Mouse (Mus musculus): ENCODE results near the gene Gm17728.
A peak's percentile ranks its signal among the peaks of the same experiment; 100 is the strongest.
"Not testable (repeated sequence)": the region's sequence is repeated elsewhere in the genome, so short reads cannot be mapped to it uniquely, and the experiment has no call there.

Gm17728 gene

DNA sequence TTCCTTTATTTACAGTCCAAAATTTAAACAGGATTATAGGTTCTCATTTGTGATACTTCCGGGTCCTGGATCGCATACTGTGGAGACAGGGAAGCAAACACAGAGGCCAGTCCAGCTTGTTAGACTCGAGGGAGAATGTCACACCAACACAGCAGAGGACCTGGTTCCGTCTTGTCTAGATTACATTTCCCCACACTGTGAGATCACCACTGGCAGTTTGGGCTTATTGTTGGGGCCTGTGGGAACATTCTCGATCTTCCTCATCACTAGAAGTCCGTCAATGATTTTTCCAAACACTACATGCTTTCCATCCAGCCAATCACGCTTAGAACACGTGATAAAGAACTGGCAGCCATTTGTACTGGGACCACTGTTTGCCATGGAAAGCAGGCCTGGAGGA, at the start of gene Gm17728:
TSS of gene Gm17728 (plus strand) at position 301 of the 400 bp plus-strand sequence.
- DNase-seq = not testable (repeated sequence)

DNA sequence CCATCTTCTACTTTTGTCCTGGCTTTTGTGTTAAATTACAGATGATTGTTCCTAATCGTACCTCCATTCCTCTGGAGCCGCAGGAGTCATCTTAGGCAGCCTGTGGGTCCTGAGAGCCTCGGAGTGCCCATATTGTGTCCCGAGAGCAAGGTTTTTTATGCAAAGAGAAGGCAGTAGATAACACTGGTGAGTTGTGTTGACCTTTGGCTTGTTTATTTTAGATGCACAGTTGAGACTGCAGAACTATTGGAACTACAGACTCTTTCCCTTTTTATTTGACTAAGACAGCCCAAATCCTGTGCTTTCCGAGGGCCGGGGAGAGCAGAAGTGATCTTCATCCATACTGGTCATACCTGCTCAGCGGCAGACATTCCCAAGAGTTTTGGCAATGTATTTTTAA, 24.4 kb upstream of the Gm17728 start:
- no peak for DNase-seq

DNA sequence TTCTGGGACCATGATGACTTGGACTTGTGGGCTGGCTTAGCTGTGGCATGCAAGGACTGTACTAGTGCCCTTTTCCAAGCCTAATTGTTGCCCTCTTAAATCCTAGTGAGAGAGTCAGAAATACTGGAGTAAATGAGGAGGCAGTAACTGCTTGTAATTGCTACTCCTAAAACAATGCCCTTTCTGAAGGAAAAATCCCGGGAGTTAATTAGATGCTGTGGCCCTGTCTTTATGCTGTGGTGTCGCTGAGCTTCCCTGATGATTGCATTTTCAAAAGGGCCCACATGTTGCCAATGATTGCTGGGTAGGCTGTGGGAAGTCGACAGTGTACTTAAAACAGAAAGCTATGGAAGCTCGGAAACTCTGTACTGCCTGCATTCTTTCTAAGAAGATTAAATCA, 23.3 kb upstream of the Gm17728 start:
- DNase-seq = no peak

DNA sequence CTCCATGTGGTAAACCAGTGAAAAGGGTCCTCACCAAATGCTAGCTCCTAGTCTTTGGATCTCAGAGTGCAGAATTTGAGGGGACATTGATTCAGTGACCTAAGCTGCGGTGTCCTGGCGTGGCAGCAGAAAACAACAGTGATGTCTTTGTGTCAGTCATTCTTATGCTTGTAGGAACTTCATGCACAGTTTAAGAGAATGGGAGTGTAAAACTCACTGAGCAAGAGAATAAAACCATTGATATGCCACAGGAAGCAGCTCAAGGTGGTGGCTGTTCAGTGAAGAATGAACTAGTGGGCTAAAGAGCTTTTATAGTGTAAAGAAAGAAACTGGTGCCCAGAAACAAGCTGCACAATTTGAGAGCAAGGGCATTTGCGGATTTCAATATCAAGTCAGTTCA, 17.9 kb upstream of the Gm17728 start:
- no peak for DNase-seq

DNA sequence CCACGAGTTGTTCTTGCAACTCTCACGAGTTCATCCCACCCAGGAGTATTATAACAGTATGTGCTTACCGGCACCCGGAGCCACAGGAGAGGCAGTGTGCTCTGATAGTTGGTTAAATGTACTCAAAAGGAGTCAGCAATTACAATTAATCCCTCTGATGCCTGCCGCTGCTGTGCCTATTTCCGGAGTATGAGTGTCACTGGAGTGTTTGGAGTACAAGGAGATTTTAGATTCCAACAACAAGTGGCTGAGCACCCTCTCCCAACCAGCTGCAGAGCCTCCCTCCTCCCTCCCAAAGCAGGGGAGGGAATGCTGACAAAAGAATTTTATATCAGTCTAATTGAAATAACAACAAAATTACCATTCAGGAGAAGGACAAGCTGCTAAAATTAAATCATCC, 14.2 kb upstream of the Gm17728 start:
- no peak for DNase-seq

DNA sequence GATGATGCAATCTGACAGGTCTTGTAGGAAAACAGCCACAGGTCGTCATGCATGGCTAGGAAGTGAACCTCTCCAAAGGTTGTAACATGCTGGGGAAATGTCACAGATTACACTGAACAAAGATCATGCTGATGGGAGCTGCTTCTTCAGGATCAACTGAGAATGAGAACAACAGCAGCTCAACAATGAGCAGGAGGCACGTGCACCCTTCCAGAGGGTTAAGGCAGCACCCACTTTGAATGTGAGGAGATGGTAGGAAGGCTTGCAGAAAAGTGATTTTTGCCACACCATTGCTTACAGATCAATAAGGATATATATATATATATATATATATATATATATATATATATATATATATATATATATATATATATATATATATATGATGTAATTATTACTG, 2.8 kb upstream of the Gm17728 start:
- DNase-seq = no peak

DNA sequence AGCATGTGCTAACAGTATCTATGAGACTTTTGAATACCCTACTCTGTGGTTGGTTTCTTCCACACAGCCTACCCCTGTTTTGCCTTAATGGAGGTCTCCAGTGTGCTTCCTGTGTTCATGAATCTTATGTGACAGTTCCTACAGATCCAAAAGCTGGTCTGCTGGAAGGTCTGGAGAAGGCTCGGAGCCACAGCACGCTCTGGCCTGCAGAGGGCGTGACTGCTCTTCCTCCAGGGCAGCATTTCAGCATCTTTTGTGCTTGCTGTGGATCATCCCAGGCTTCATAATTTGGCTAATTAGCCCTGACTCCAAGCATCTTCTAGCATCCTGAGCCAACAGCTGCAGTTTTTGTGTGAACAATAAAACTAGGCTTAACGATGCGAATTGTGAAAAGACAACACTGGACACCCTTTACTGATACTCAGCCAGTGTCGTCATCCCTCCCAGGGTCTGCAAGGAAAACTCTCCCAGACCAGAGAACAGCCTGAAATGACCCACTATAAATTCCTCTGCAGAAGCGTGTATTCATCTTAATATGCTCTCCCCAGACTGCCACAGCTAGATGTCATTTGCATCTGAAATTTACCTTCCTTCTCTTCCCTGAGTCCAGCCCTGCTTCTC, 6.6 kb downstream of the Gm17728 start:
- peak; percentile 10 to 15 for DNase-seq

DNA sequence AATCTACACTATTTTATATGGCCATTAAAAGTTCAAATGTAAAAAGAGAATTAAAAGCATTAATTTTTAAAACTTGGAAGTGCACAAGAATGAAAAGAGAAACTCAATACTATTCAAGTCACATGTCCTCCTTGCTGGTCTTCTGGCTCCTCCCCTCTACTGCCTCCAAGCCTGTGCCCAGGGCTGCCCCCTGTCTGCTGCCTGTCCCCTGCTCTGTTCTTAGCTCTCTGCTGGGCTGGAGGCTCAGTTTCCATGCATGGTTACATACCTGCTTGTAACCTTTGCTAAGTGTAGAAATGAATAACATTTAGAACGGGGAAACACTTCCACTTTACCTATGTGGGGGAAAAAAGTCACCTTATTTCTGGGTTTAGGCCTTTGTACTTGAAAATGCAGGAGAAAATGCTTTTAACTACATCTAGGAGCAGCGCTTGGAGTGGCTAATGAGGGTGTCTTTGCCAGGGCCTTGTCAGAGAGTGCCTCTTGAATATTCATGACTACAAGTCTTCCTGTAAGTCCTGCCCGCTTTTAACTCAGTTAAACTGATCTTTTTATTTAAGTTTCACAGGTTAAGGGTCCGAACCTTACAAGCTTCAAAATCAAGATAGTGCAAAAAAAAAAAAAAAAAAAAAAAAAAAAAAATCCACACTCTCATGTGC, 18.3 kb downstream of the Gm17728 start:
- no peak for DNase-seq

DNA sequence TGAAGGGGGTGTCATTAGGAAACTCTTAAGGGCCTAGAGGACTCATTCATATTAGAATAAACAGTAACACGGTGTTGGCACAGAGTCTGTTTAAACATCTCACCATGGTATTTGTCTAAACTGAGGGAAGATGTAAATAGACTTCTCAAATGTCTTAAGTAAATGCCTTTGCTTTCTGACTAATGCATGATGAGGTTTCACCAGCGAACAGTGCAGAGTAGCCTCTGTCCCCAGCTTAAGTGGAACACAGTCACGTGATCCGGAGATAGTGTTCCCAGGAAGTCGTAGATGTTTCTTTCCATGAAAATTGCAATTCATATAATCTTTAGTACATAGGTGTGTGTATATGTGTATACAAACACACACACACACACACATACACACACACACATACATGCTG, 34.5 kb downstream of the Gm17728 start:
- DNase-seq = no peak

DNA sequence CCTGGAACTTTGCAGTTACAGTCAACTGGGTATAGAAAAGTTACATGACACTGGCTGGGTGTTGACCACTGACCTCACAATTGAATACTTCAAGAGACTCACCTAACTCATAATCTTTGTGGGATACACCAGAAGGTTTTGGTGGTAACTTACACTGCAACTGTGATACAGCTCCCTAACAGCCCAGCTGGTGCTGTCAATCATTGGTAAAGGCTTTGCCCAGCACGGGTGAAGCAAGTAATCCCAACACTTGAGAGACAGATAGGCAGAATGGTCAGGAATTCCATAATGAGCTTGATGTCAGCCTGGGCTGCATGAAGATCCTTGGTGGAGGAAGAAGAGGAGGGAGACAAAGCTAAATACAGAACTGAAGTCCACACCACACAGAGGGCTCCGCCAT, 39.0 kb downstream of the Gm17728 start:
- DNase-seq = no peak

All from cerebellum, postnatal 36 days (tissue).